In the genomic region with DNA sequence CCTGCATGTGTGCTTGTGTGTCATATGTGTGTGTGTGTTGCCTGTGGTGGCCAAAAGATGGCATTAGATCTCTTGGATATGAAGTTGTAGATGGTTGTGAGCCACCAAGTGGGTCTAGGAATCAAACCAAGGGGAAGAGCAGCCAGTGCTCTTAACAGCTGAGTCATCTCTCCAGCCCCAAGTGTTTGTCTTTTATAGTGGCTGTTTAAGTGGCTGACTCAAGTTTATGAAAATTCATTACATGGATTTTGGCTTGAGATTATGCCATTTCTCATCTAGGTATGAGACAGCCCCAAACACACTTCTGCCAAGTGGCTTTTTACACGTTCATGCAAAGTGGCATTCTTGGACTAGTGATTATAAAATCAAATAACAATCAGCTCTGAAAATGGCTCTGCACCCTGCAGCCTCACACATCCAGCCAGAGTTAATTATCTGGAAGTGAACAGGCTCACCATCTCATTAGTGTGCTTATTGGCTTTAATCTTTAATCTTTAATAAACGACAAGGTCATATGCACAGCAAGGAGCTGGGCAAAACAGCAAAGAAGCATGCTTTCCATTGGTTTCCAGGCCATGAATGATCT, we compare ENCODE assay signal across 23 mouse cellular contexts. TPM values are rescaled to one million over a fixed set of nuclear protein-coding genes. Genes with fewer than 3 reads are reported as not detected.
A peak's percentile ranks its signal among the peaks of the same experiment; 100 is the strongest.
DNase-seq lines count a peak whose midpoint lies in the region; ATAC-seq and TF ChIP-seq lines count a peak whose summit lies in the region.
"Had no signal": no experiment of that assay in that cellular context is flagged by ENCODE, and none has a peak within 500 bp of the region (broad histone marks: within the 10 kb centered on the region; RNA-seq: fewer than 3 reads in every experiment).

No protein-coding gene starts in this region.

- DNase-seq in forebrain, embryonic 14.5 days (ENCODE audit: low spot score) = peak; percentile 64
- no peak for DNase-seq in forebrain, embryonic 11.5 days (ENCODE audit: low spot score)
- DNase-seq in lung, postnatal 25 days (ENCODE audit: low spot score) = peak; percentile 41
- no peak for DNase-seq in lung, postnatal 4 days
- DNase-seq in NIH3T3 (ENCODE audit: low read depth) = peak; percentile 24
- DNase-seq in layer of hippocampus, adult 2 months (ENCODE audit: low spot score in 2 of 2) = no peak
- DNase-seq in cerebellum, postnatal 4 days (ENCODE audit: low spot score in 2 of 2) = no peak
- DNase-seq: adrenal gland, postnatal 14 days; cerebellum, adult 9-11 months; embryo, embryonic 11 days; gastrocnemius, postnatal 14 days; kidney, adult 9 months; kidney, postnatal 4 days; layer of hippocampus, postnatal 36 days; right cerebral cortex, postnatal 4 days; thymus, postnatal 36 days had no signal

- no peak overlapping the region for H3K9ac ChIP-seq in forebrain, embryonic 14.5 days (ENCODE audit: low read length)
- H3K9ac ChIP-seq in forebrain, embryonic 11.5 days (ENCODE audit: low read length) = no peak overlapping the region
- H3K9ac ChIP-seq in midbrain, embryonic 16.5 days (ENCODE audit: low read depth, low read length) = no peak overlapping the region
- H3K9ac ChIP-seq: embryonic facial prominence, embryonic 15.5 days; limb, embryonic 15.5 days had no signal

- H3K27me3 ChIP-seq in forebrain, embryonic 14.5 days (replicated peaks; ENCODE audit: control insufficient read depth, insufficient read depth, low read length) = no peaks in the 10 kb centered on the region
- no peaks in the 10 kb centered on the region for H3K27me3 ChIP-seq in forebrain, embryonic 11.5 days (ENCODE audit: control insufficient read depth, insufficient read depth, low read length)
- no peaks in the 10 kb centered on the region for H3K27me3 ChIP-seq in midbrain, embryonic 16.5 days (ENCODE audit: control insufficient read depth, insufficient read depth, low read depth, low read length)
- H3K27me3 ChIP-seq: embryonic facial prominence, embryonic 15.5 days; limb, embryonic 15.5 days; Patski had no signal

- no peak overlapping the region for H3K4me3 ChIP-seq in forebrain, embryonic 14.5 days (ENCODE audit: low read depth, low read length)
- H3K4me3 ChIP-seq in forebrain, embryonic 11.5 days (ENCODE audit: low read depth, low read length) = no peak overlapping the region
- no peak overlapping the region for H3K4me3 ChIP-seq in midbrain, embryonic 16.5 days (ENCODE audit: low read depth, low read length)
- H3K4me3 ChIP-seq in layer of hippocampus, adult 2 months = no peak overlapping the region
- H3K4me3 ChIP-seq: embryonic facial prominence, embryonic 15.5 days; limb, embryonic 15.5 days had no signal

- 8% methylated on average over 2 of the region's 2 CpGs for WGBS in forebrain, embryonic 14.5 days
- WGBS in forebrain, embryonic 11.5 days = 37% methylated on average over 2 of the region's 2 CpGs
- WGBS in midbrain, embryonic 16.5 days = 25% methylated on average over 2 of the region's 2 CpGs

- H3K27ac ChIP-seq in forebrain, embryonic 14.5 days (ENCODE audit: low read depth, low read length) = no peak overlapping the region
- H3K27ac ChIP-seq in forebrain, embryonic 11.5 days (ENCODE audit: low read depth, low read length) = no peak overlapping the region
- no peak overlapping the region for H3K27ac ChIP-seq in midbrain, embryonic 16.5 days (ENCODE audit: low read length)
- H3K27ac ChIP-seq in layer of hippocampus, adult 2 months = no peak overlapping the region
- H3K27ac ChIP-seq: embryonic facial prominence, embryonic 15.5 days; limb, embryonic 15.5 days had no signal

- H3K36me3 ChIP-seq in forebrain, embryonic 14.5 days (ENCODE audit: control insufficient read depth, insufficient read depth, low read length) = no peaks in the 10 kb centered on the region
- H3K36me3 ChIP-seq in forebrain, embryonic 11.5 days (ENCODE audit: control insufficient read depth, insufficient read depth, low read length) = no peaks in the 10 kb centered on the region
- H3K36me3 ChIP-seq in midbrain, embryonic 16.5 days (ENCODE audit: control insufficient read depth, insufficient read depth, low read length) = no peaks in the 10 kb centered on the region
- H3K36me3 ChIP-seq: embryonic facial prominence, embryonic 15.5 days; limb, embryonic 15.5 days had no signal

- H3K4me1 ChIP-seq in forebrain, embryonic 14.5 days (ENCODE audit: control insufficient read depth, insufficient read depth, low read length) = no peaks in the 10 kb centered on the region
- H3K4me1 ChIP-seq in forebrain, embryonic 11.5 days (replicated peaks; ENCODE audit: control insufficient read depth, insufficient read depth, low read length) = no peaks in the 10 kb centered on the region
- H3K4me1 ChIP-seq in midbrain, embryonic 16.5 days (ENCODE audit: control insufficient read depth, insufficient read depth, low read length) = peaks cover 2% of the 10 kb centered on the region; the same call in 1 of the 2 replicates
- H3K4me1 ChIP-seq: embryonic facial prominence, embryonic 15.5 days; limb, embryonic 15.5 days had no signal

- H3K4me2 ChIP-seq in forebrain, embryonic 14.5 days (ENCODE audit: low read length) = no peak overlapping the region
- no peak overlapping the region for H3K4me2 ChIP-seq in forebrain, embryonic 11.5 days (ENCODE audit: low read depth, low read length, severe bottlenecking)
- no peak overlapping the region for H3K4me2 ChIP-seq in midbrain, embryonic 16.5 days (ENCODE audit: low read length)
- H3K4me2 ChIP-seq: embryonic facial prominence, embryonic 15.5 days; limb, embryonic 15.5 days had no signal

- peak; percentile 18; the same call in 1 of the 2 replicates for ATAC-seq in forebrain, embryonic 14.5 days
- no peak for ATAC-seq in forebrain, embryonic 11.5 days (replicated peaks; ENCODE audit: low FRiP score)
- ATAC-seq in midbrain, embryonic 16.5 days = 0 out of 2 replicates have a peak, but pooled peaks have one; percentile 49
- ATAC-seq: activated CD4-positive, CD25-positive, alpha-beta regulatory T cell, adult 4 months; inflammation-experienced regulatory T-cells, adult 6 months; Patski had no signal

- H3K9me3 ChIP-seq in forebrain, embryonic 14.5 days (replicated peaks; ENCODE audit: control insufficient read depth, low read length) = no peaks in the 10 kb centered on the region
- no peaks in the 10 kb centered on the region for H3K9me3 ChIP-seq in forebrain, embryonic 11.5 days (ENCODE audit: control insufficient read depth, low read length)
- H3K9me3 ChIP-seq in midbrain, embryonic 16.5 days (replicated peaks; ENCODE audit: control insufficient read depth, low read length, poor library complexity, severe bottlenecking) = no peaks in the 10 kb centered on the region
- H3K9me3 ChIP-seq: embryonic facial prominence, embryonic 15.5 days; limb, embryonic 15.5 days had no signal

- TF ChIP-seq CTCF in layer of hippocampus, adult 2 months (conservative IDR thresholded peaks at IDR 0.05) = no peak

RNA-seq across cellular contexts. Expression of a gene that starts 43.3 kb away (rescaled TPM):
- 15.8 and 24.1 TPM in 2 replicates for polyA plus RNA-seq in forebrain, embryonic 14.5 days (2014; fragmentation: Nextera tagmentation; extraction: Ambion mirVana)
- 1.2 and 2.8 TPM in 2 replicates for polyA plus RNA-seq in forebrain, embryonic 11.5 days (2014; fragmentation: Nextera tagmentation; extraction: Ambion mirVana)
- 46.5 and 72.2 TPM in 2 replicates for polyA plus RNA-seq in midbrain, embryonic 16.5 days (2015; fragmentation: Nextera tagmentation; extraction: Ambion mirVana)
- 10 to 100 TPM; 39.3 to 45.2 TPM for total RNA-seq in layer of hippocampus, adult 2 months (2021)
- total RNA-seq: monocyte, adult 5-6 weeks had no signal

Comparison
In these comparisons a context has a peak if more than half of its experiments do, and no peak if none do; other contexts are left out.
1. DNase-seq: peak in forebrain, embryonic 14.5 days (single experiment), lung, postnatal 25 days (single experiment) and NIH3T3 (single experiment); none in forebrain, embryonic 11.5 days (single experiment), lung, postnatal 4 days (0 of 2), layer of hippocampus, adult 2 months (0 of 2) and cerebellum, postnatal 4 days (0 of 2).